Mouse (Mus musculus) liver, postnatal 0 days (tissue): ENCODE results near the gene Pole3. TPM values are rescaled to one million over a fixed set of nuclear protein-coding genes. Genes with fewer than 3 reads are reported as not detected.

ENCODE experiments used
- ATAC-seq: fragments of 200-750 bp; cut with Nextera tagmentation; 2 replicates; pipeline ENCODE4 v1.8.0; 2017; ENCODE audit warnings: mild to moderate bottlenecking, moderate library complexity
- DNase-seq: peaks from one replicate; pipeline ENCODE4 v3.0.0-alpha.2; 2016
- H3K27ac ChIP-seq: fragments of 300-500 bp; sonication (generic); 2 replicates; pipeline ENCODE4 v1.5.1; 2014; ENCODE audit warnings: antibody characterized with exemption, moderate library complexity, mild to moderate bottlenecking, low read depth
- H3K27me3 ChIP-seq: fragments of 300-500 bp; sonication (generic); 2 replicates; pipeline ENCODE4 v1.6.1; 2014; ENCODE audit warnings: low read length, control low read depth, mixed read lengths; ENCODE audit not compliant: insufficient read depth
- H3K36me3 ChIP-seq: fragments of 300-500 bp; sonication (generic); replicated peaks from 2 replicates; pipeline ENCODE4 v1.6.1; 2014; ENCODE audit warnings: mild to moderate bottlenecking, control low read depth, low read length, moderate library complexity, mixed read lengths; ENCODE audit not compliant: insufficient read depth
- H3K4me1 ChIP-seq: fragments of 300-500 bp; sonication (generic); 2 replicates; pipeline ENCODE4 v1.6.1; 2014; ENCODE audit warnings: antibody characterized with exemption, mild to moderate bottlenecking, control low read depth; ENCODE audit not compliant: insufficient read depth
- H3K4me2 ChIP-seq: fragments of 300-500 bp; sonication (generic); 2 replicates; pipeline ENCODE4 v1.6.1; 2014; ENCODE audit warnings: low read depth, mild to moderate bottlenecking, low read length, moderate library complexity, mixed read lengths
- H3K4me3 ChIP-seq: fragments of 300-500 bp; sonication (generic); 2 replicates; pipeline ENCODE4 v1.5.1; 2014; ENCODE audit warnings: low read depth, low read length
- H3K9ac ChIP-seq: fragments of 300-500 bp; sonication (generic); replicated peaks from 2 replicates; pipeline ENCODE4 v1.6.1; 2014; ENCODE audit warnings: mild to moderate bottlenecking, moderate library complexity
- H3K9me3 ChIP-seq: fragments of 300-500 bp; sonication (generic); 2 replicates; pipeline ENCODE4 v1.6.1; 2016; ENCODE audit warnings: mild to moderate bottlenecking, control low read depth, low read length, mixed read lengths
- CTCF ChIP-seq: sonication (generic); IDR thresholded peaks from 2 replicates; pipeline ENCODE4 v1.5.1; 2016; ENCODE audit warnings: antibody characterized with exemption, low read depth
- EP300 ChIP-seq: IDR thresholded peaks from 2 replicates; pipeline ENCODE4 v1.6.1; 2016; ENCODE audit warnings: antibody characterized with exemption, low read depth, mild to moderate bottlenecking
- WGBS: fragments of 180-500 bp; shearing (Covaris S2); extraction: QIAGEN DNeasy Blood & Tissue Kit; methylation state at CpG from one replicate; pipeline ENCODE4 v1.1.7; 2014; ENCODE audit not compliant: insufficient replicate concordance; 5-methylcytosine and 5-hydroxymethylcytosine counted together
- polyA plus RNA-seq: library from polyadenylated mRNA; unstranded; fragments of >200 nt; fragmentation: Nextera tagmentation; extraction: Ambion mirVana; gene quantifications from 2 replicates; pipeline ENCODE4 v1.2.1, GENCODE M21; 2015

Pole3 gene
- polyA plus RNA-seq, 1 experiment from 2014 or later: 29.2 TPM

DNA sequence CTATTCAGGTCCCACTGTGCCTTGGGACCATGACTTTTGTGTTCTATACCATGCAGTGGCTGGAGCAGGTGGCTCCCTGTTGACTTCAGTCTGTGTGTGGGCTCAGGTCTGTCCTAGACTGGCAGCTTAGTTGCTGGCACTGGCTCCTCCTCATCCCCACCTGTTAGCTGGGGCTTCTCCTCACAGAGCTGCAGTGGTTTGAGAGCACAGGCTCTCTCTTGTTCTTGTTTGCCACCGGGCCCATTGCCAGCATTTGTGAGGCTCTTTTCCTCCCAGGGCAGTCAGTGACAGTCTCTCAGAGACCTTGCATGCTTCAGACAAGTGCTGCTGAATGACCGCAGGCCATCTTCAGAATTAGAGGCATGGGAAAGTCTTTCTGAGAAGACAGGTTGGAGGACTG is 32.2 kb downstream of the Pole3 start:
- WGBS: 76% methylated on average over 2 of the region's 2 CpGs
- peaks cover 10% of the 10 kb centered on the region for H3K4me1 ChIP-seq
- no peaks in the 10 kb centered on the region for H3K9me3 ChIP-seq
- ATAC-seq (no peak), DNase-seq (no peak)
- H3K4me2 ChIP-seq: no peak overlapping the region
- no peak overlapping the region for H3K27ac ChIP-seq
- no peak for TF ChIP-seq CTCF
- no peak for TF ChIP-seq EP300
- H3K27me3 ChIP-seq: no peaks in the 10 kb centered on the region
- no peaks in the 10 kb centered on the region for H3K36me3 ChIP-seq
- no peak overlapping the region for H3K9ac ChIP-seq
- H3K4me3 ChIP-seq: no peak overlapping the region

DNA sequence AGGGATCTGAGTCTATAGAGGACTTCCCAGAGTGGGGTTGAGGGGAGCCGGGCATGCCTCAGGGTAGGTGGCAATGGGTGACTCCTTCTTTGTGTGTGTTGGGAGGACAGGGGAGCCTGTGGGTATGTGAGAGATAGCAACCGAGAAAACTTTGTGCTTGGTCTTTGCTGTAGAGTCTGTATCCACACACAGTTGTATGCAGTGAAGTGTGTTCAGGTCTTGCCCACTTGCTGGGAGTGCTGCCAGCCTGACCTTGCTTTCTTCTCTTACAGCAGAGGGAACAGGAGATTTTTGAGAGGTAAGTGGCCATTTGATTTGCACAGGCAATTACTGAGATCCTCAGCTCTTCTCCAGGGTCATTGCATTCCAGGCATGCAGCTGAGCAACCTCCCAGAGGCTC is 37.0 kb downstream of the Pole3 start:
- TF ChIP-seq CTCF: no peak
- no peak for TF ChIP-seq EP300
- Histone ChIP-seq H3K9me3 (no peaks in the 10 kb centered on the region), H3K9ac (no peak overlapping the region), H3K4me1 (0 out of 2 replicates have a peak, but pooled peaks cover 9% of the 10 kb centered on the region), H3K27me3 (no peaks in the 10 kb centered on the region), H3K4me3 (no peak overlapping the region), H3K27ac (no peak overlapping the region), H3K4me2 (no peak overlapping the region), H3K36me3 (no peaks in the 10 kb centered on the region)
- ATAC-seq (no peak), DNase-seq (no peak)
- WGBS: 76% methylated on average over 2 of the region's 2 CpGs

DNA sequence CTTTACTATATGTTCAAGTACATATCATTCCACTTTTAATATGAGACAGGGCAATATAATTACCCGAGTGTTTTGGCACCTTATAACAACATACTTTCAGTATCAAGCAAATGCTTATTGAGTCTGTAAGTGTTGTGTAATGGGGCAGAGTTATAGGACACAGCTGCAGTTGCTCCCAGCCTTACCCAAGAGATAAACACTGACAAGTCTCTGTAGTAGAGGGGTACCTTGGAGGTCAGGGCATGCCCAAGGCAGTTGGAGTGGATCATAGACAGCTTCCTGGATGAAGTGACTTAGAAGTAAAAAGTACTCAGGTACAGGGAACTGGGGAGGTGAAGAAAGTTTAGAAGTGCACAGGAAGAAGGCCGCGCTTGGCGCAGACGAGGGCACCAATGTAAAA is 37.7 kb downstream of the Pole3 start:
- no peaks in the 10 kb centered on the region for H3K9me3 ChIP-seq
- no peak for ATAC-seq
- no peak for DNase-seq
- no peaks in the 10 kb centered on the region for H3K36me3 ChIP-seq
- no peak overlapping the region for H3K27ac ChIP-seq
- TF ChIP-seq CTCF (no peak), EP300 (no peak)
- H3K4me3 ChIP-seq: no peak overlapping the region
- no peak overlapping the region for H3K4me2 ChIP-seq
- no peaks in the 10 kb centered on the region for H3K27me3 ChIP-seq
- 79% methylated on average over 5 of the region's 5 CpGs for WGBS
- H3K4me1 ChIP-seq: 0 out of 2 replicates have a peak, but pooled peaks cover 9% of the 10 kb centered on the region
- H3K9ac ChIP-seq: no peak overlapping the region

DNA sequence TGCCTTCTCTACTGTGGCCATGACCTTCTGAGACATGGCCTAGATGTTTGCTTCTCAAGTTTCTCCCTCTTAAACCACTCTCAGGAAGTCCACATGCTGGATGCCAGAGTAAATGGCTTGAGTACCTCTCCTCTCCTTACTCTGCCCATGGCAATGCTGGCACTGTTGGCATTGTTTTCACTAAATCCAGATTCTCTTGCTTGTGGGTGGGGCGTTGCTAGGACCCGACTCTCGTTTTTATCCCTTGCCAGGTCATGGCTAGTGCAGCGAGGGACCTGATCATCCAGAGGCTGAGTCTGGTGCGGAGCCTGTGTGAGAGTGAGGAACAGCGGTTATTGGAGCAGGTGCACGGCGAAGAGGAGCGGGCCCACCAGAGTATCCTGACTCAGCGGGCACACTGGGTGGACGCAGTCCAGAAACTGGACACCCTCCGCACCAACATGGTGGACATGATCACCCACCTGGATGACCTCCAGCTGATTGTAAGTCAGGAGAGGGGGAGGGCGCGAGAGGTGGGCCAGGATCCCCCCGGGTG is 38.6 kb downstream of the Pole3 start:
- TF ChIP-seq EP300 (no peak), CTCF (no peak)
- Histone ChIP-seq H3K4me2 (no peak overlapping the region), H3K9me3 (no peaks in the 10 kb centered on the region), H3K4me1 (0 out of 2 replicates have a peak, but pooled peaks cover 9% of the 10 kb centered on the region), H3K9ac (no peak overlapping the region), H3K36me3 (no peaks in the 10 kb centered on the region), H3K4me3 (no peak overlapping the region), H3K27ac (no peak overlapping the region), H3K27me3 (no peaks in the 10 kb centered on the region)
- ATAC-seq: no peak
- no peak for DNase-seq
- 94% methylated on average over 15 of the region's 15 CpGs for WGBS

DNA sequence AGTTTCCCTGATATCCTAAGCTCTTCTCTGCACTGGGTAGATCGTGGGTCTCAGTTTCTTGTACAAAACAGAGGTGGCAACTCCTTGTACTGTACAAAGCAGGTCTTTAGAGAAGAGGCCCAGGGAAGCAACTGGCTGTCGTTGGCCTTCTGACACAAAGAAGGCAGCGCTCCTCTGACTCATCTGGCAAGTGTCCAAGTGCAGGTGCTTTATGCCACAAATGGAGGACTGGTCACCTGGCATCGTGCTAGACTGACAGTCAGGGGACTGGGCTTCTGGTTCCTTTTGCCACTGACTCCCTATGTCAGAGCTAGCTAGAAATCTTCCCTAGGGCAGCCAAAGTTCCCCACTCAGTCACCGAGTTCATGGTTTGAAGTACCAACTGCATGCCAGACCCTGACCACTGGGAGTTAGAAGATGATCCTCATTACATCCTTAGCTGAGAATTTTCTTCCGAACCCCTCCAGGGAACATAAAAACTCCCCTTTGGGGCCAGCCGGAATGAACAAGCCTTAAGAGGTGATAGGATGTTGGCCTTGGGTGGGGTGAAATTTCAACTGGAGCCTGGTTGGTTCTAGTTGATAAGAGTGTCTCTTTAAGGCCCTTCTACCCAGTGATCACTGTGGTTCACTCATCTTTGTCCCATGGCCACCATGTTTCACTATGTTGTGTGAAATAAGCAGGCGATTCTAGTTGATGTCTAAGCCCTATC is 39.3 kb downstream of the Pole3 start:
- 74% methylated on average over 8 of the region's 8 CpGs for WGBS
- H3K4me3 ChIP-seq: no peak overlapping the region
- TF ChIP-seq CTCF (no peak), EP300 (no peak)
- H3K27me3 ChIP-seq: peaks cover 6% of the 10 kb centered on the region; the same call in 1 of the 2 replicates
- H3K9me3 ChIP-seq: no peaks in the 10 kb centered on the region
- H3K4me2 ChIP-seq: no peak overlapping the region
- ATAC-seq (peak; percentile 51), DNase-seq (peak; percentile 25)
- no peaks in the 10 kb centered on the region for H3K36me3 ChIP-seq
- H3K27ac ChIP-seq: no peak overlapping the region
- 0 out of 2 replicates have a peak, but pooled peaks cover 9% of the 10 kb centered on the region for H3K4me1 ChIP-seq
- H3K9ac ChIP-seq: no peak overlapping the region

DNA sequence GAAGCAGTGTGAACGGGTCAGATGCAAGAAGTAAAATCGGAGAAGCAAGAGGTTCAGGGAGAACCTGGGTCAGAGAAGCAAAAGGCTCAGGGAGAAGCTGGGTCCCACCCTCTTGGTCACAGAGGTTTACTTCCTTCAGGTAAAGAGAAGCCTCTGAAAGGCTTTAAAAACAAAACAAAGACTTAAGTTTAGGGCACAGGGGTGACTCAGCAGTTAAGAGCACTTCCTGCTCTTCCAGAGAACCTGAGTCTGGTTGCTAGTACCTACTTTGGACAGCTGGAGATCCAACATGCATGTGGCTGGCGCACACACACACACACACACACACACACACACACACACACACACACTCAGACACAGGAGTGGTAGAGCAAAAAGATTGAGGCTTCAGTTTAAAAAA is 39.9 kb downstream of the Pole3 start:
- H3K36me3 ChIP-seq: no peaks in the 10 kb centered on the region
- no peak overlapping the region for H3K9ac ChIP-seq
- H3K27ac ChIP-seq: no peak overlapping the region
- 65% methylated on average over 3 of the region's 3 CpGs for WGBS
- H3K4me2 ChIP-seq: no peak overlapping the region
- no peak for ATAC-seq
- no peak overlapping the region for H3K4me3 ChIP-seq
- peaks cover 12% of the 10 kb centered on the region; the same call in 1 of the 2 replicates for H3K27me3 ChIP-seq
- TF ChIP-seq CTCF: no peak
- TF ChIP-seq EP300: no peak
- H3K4me1 ChIP-seq: peaks cover 13% of the 10 kb centered on the region
- H3K9me3 ChIP-seq: no peaks in the 10 kb centered on the region
- DNase-seq: no peak
